ENCODE assay signal across 9 mouse cellular contexts in the genomic region with DNA sequence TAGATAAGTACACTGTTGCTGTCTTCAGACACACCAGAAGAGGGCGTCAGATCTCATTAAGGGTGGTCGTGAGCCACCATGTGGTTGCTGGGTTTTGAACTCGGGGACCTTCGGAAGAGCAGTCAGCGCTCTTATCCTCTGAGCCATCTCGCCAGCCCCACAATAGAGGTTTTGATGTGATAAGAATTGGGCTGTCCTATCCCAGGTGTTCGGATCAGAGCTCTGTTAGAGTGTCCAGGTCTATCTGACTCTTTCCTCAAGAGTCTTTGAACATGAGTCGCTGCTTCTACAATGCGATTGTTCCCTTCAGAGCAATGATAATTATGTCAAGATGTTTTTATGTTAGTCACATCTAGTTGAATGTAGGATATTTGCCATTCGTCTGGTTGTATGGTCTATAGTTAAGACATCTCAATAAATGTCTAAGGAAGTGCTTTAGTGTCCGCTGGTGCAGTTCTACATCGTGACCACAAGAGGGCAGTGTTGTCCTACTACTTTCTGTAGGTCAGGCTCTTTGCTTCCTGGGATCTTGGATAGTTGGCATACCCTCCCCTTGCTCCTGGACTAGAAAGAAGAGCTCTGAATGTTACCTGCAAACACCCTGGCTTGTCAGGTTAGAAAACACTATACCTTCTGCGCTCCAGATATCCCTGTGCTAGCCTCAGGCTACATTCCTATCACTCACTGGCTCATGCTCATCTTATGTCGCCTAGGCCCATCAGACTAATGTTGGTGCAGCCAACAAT. TPM values are rescaled to one million over a fixed set of nuclear protein-coding genes. Genes with fewer than 3 reads are reported as not detected.
DNase-seq lines count a peak whose midpoint lies in the region; ATAC-seq lines count a peak whose summit lies in the region.
"Had no signal": no experiment of that assay in that cellular context is flagged by ENCODE, and none has a peak within 500 bp of the region (broad histone marks: within the 10 kb centered on the region; RNA-seq: fewer than 3 reads in every experiment).

No protein-coding gene starts in this region.

- peak; percentile 29 to 38 for DNase-seq in cerebellum, adult 18-20 months
- DNase-seq in cerebellum, adult 8-10 months = no peak
- DNase-seq in thymus, postnatal 14 days = peak; percentile 25
- DNase-seq in thymus, postnatal 36 days = no peak

- WGBS in forebrain, embryonic 12.5 days = 37% methylated on average over 14 of the region's 14 CpGs
- 35% methylated on average over 14 of the region's 14 CpGs for WGBS in kidney, embryonic 16.5 days
- WGBS in midbrain, embryonic 16.5 days = 39% methylated on average over 14 of the region's 14 CpGs

- H3K27ac ChIP-seq in forebrain, embryonic 12.5 days = no peak overlapping the region
- no peak overlapping the region for H3K27ac ChIP-seq in kidney, embryonic 16.5 days (ENCODE audit: low read length)
- no peak overlapping the region for H3K27ac ChIP-seq in midbrain, embryonic 16.5 days (ENCODE audit: low read length)

- H3K36me3 ChIP-seq in forebrain, embryonic 12.5 days (replicated peaks) = no peaks in the 10 kb centered on the region
- H3K36me3 ChIP-seq in kidney, embryonic 16.5 days (ENCODE audit: insufficient read depth, low read length) = no peaks in the 10 kb centered on the region
- H3K36me3 ChIP-seq in midbrain, embryonic 16.5 days (ENCODE audit: control insufficient read depth, insufficient read depth, low read length) = no peaks in the 10 kb centered on the region

- H3K9ac ChIP-seq in forebrain, embryonic 12.5 days = no peak overlapping the region
- no peak overlapping the region for H3K9ac ChIP-seq in kidney, embryonic 16.5 days (replicated peaks; ENCODE audit: low read length)
- H3K9ac ChIP-seq in midbrain, embryonic 16.5 days (ENCODE audit: low read depth, low read length) = no peak overlapping the region

- H3K4me3 ChIP-seq in forebrain, embryonic 12.5 days (replicated peaks) = no peak overlapping the region
- no peak overlapping the region for H3K4me3 ChIP-seq in kidney, embryonic 16.5 days (ENCODE audit: low read length)
- no peak overlapping the region for H3K4me3 ChIP-seq in midbrain, embryonic 16.5 days (ENCODE audit: low read depth, low read length)

- no peaks in the 10 kb centered on the region for H3K9me3 ChIP-seq in forebrain, embryonic 12.5 days
- H3K9me3 ChIP-seq in kidney, embryonic 16.5 days (ENCODE audit: low read length) = no peaks in the 10 kb centered on the region
- no peaks in the 10 kb centered on the region for H3K9me3 ChIP-seq in midbrain, embryonic 16.5 days (replicated peaks; ENCODE audit: control insufficient read depth, low read length, poor library complexity, severe bottlenecking)

- 0 out of 2 replicates have a peak, but pooled peaks have one; percentile 36 for ATAC-seq in forebrain, embryonic 12.5 days (ENCODE audit: low FRiP score)
- ATAC-seq in kidney, embryonic 16.5 days (ENCODE audit: low FRiP score, low TSS enrichment) = peak; percentile 57
- peak; percentile 73 for ATAC-seq in midbrain, embryonic 16.5 days
- ATAC-seq in activated CD4-positive, CD25-positive, alpha-beta regulatory T cell, adult 4 months = no peak

- H3K27me3 ChIP-seq in forebrain, embryonic 12.5 days = no peaks in the 10 kb centered on the region
- H3K27me3 ChIP-seq in kidney, embryonic 16.5 days (ENCODE audit: insufficient read depth, low read length) = peaks cover 3% of the 10 kb centered on the region; the same call in 1 of the 2 replicates
- no peaks in the 10 kb centered on the region for H3K27me3 ChIP-seq in midbrain, embryonic 16.5 days (ENCODE audit: control insufficient read depth, insufficient read depth, low read depth, low read length)

- no peak overlapping the region for H3K4me2 ChIP-seq in forebrain, embryonic 12.5 days
- H3K4me2 ChIP-seq in kidney, embryonic 16.5 days (replicated peaks; ENCODE audit: low read depth, low read length) = no peak overlapping the region
- no peak overlapping the region for H3K4me2 ChIP-seq in midbrain, embryonic 16.5 days (ENCODE audit: low read length)

- H3K4me1 ChIP-seq in forebrain, embryonic 12.5 days = no peaks in the 10 kb centered on the region
- no peaks in the 10 kb centered on the region for H3K4me1 ChIP-seq in kidney, embryonic 16.5 days (ENCODE audit: insufficient read depth, low read length)
- H3K4me1 ChIP-seq in midbrain, embryonic 16.5 days (ENCODE audit: control insufficient read depth, insufficient read depth, low read length) = no peaks in the 10 kb centered on the region

RNA-seq across cellular contexts. Expression of gene 4933414I15Rik, which starts 3.8 kb away (rescaled TPM):
- polyA plus RNA-seq in forebrain, embryonic 12.5 days (2016; fragmentation: Nextera tagmentation; extraction: Ambion mirVana) = not detected in 2 replicates
- polyA plus RNA-seq in kidney, embryonic 16.5 days (2015; fragmentation: Nextera tagmentation; extraction: Ambion mirVana) = not detected in 2 replicates
- not detected in 2 replicates for polyA plus RNA-seq in midbrain, embryonic 16.5 days (2015; fragmentation: Nextera tagmentation; extraction: Ambion mirVana)
- not detected for polyA plus RNA-seq in activated CD4-positive, CD25-positive, alpha-beta regulatory T cell, adult 4 months (2017; shearing (Covaris generic))
- polyA plus RNA-seq: stomach, embryonic 16.5 days had no signal

RNA-seq across cellular contexts. Expression of gene Zfp354b, which starts 8.4 kb away (rescaled TPM):
- polyA plus RNA-seq in forebrain, embryonic 12.5 days (2016; fragmentation: Nextera tagmentation; extraction: Ambion mirVana) = 1.7 and 2.2 TPM in 2 replicates
- 1.7 and 1.9 TPM in 2 replicates for polyA plus RNA-seq in kidney, embryonic 16.5 days (2015; fragmentation: Nextera tagmentation; extraction: Ambion mirVana)
- 4.9 and 6.1 TPM in 2 replicates for polyA plus RNA-seq in midbrain, embryonic 16.5 days (2015; fragmentation: Nextera tagmentation; extraction: Ambion mirVana)
- not detected for polyA plus RNA-seq in activated CD4-positive, CD25-positive, alpha-beta regulatory T cell, adult 4 months (2017; shearing (Covaris generic))

RNA-seq across cellular contexts. Expression of gene Prop1, which starts 13.8 kb away (rescaled TPM):
- not detected in 2 replicates for polyA plus RNA-seq in forebrain, embryonic 12.5 days (2016; fragmentation: Nextera tagmentation; extraction: Ambion mirVana)
- polyA plus RNA-seq in kidney, embryonic 16.5 days (2015; fragmentation: Nextera tagmentation; extraction: Ambion mirVana) = not detected in 2 replicates
- polyA plus RNA-seq in midbrain, embryonic 16.5 days (2015; fragmentation: Nextera tagmentation; extraction: Ambion mirVana) = not detected in 2 replicates
- not detected for polyA plus RNA-seq in activated CD4-positive, CD25-positive, alpha-beta regulatory T cell, adult 4 months (2017; shearing (Covaris generic))
- polyA plus RNA-seq: stomach, embryonic 16.5 days had no signal

RNA-seq across cellular contexts. Expression of gene Zfp2, which starts 23.8 kb away (rescaled TPM):
- 34.8 and 42.0 TPM in 2 replicates for polyA plus RNA-seq in forebrain, embryonic 12.5 days (2016; fragmentation: Nextera tagmentation; extraction: Ambion mirVana)
- 15.4 and 18.2 TPM in 2 replicates for polyA plus RNA-seq in kidney, embryonic 16.5 days (2015; fragmentation: Nextera tagmentation; extraction: Ambion mirVana)
- 52.5 and 56.4 TPM in 2 replicates for polyA plus RNA-seq in midbrain, embryonic 16.5 days (2015; fragmentation: Nextera tagmentation; extraction: Ambion mirVana)
- polyA plus RNA-seq in activated CD4-positive, CD25-positive, alpha-beta regulatory T cell, adult 4 months (2017; shearing (Covaris generic)) = not detected

RNA-seq across cellular contexts. Expression of gene Olfr1378, which starts 26.5 kb away (rescaled TPM):
- polyA plus RNA-seq in forebrain, embryonic 12.5 days (2016; fragmentation: Nextera tagmentation; extraction: Ambion mirVana) = not detected in 2 replicates
- polyA plus RNA-seq in kidney, embryonic 16.5 days (2015; fragmentation: Nextera tagmentation; extraction: Ambion mirVana) = not detected in 2 replicates
- not detected in 2 replicates for polyA plus RNA-seq in midbrain, embryonic 16.5 days (2015; fragmentation: Nextera tagmentation; extraction: Ambion mirVana)
- not detected for polyA plus RNA-seq in activated CD4-positive, CD25-positive, alpha-beta regulatory T cell, adult 4 months (2017; shearing (Covaris generic))
- polyA plus RNA-seq: stomach, embryonic 16.5 days had no signal

Comparison
In these comparisons a context has a peak if more than half of its experiments do, and no peak if none do; other contexts are left out.
1. DNase-seq: peak in cerebellum, adult 18-20 months (2 of 2) and thymus, postnatal 14 days (single experiment); none in cerebellum, adult 8-10 months (single experiment) and thymus, postnatal 36 days (0 of 2).